Mouse (Mus musculus): ENCODE results near the gene Bach1.

DNA sequence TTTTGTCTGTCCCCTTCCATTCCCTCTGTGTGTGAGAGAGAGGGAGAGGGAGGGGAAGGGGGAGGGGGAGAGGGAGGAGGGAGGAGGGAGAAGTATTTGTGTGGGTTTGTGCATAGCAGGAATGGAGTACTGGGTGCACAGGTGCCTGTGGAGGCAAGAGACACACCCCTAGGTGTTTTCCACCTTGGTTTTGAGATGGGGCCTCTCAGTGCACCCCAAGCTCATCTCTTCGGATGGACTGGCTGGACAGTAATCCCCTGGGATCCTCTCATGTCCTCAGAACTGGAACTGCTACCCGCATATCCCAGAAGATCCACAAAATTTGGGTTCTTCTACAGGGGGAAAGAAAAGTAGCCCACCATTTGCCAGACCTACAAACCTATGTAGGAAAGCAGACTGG, 36.2 kb upstream of the Bach1 start:
- TF ChIP-seq CTCF (IDR thresholded peaks at IDR 0.05; ENCODE audit: insufficient read depth, low read depth, low read length) = no peak
- no peak for TF ChIP-seq POLR2A (IDR thresholded peaks at IDR 0.05; ENCODE audit: insufficient read depth, low read depth, low read length)

Data from olfactory bulb, adult 2 months (tissue).